Mouse (Mus musculus): ENCODE data around the gene Hist1h4h.

GRCm38 (mm10) chr13:23525901-23526300 is 4.9 kb upstream of the Hist1h4h start:
- no peak for TF ChIP-seq CTCF (IDR thresholded peaks at IDR 0.05; ENCODE audit: borderline replicate concordance, insufficient read depth, low read length)
- no peak for TF ChIP-seq POLR2A (IDR thresholded peaks at IDR 0.05; ENCODE audit: low read depth, low read length)
